Mouse (Mus musculus) stomach, embryonic 14.5 days (tissue): ENCODE measurements around the gene Ralgapb. TPM values are rescaled to one million over a fixed set of nuclear protein-coding genes. Genes with fewer than 3 reads are reported as not detected.

Experiments used
- ATAC-seq: fragments of 200-750 bp; cut with Nextera tagmentation; 2 replicates; pipeline ENCODE4 v1.8.0; 2017; ENCODE audit warnings: low read depth, moderate TSS enrichment; ENCODE audit not compliant: insufficient number of reproducible peaks, insufficient read depth, low FRiP score
- H3K27ac ChIP-seq: fragments of 300-500 bp; sonication (generic); 2 replicates; pipeline ENCODE4 v1.5.1; 2014; ENCODE audit warnings: mild to moderate bottlenecking, low read length, moderate library complexity, mixed read lengths
- H3K27me3 ChIP-seq: fragments of 300-500 bp; sonication (generic); 2 replicates; pipeline ENCODE4 v1.6.1; 2014; ENCODE audit warnings: low read length, control low read depth, mixed read lengths; ENCODE audit not compliant: control insufficient read depth, insufficient read depth
- H3K36me3 ChIP-seq: fragments of 300-500 bp; sonication (generic); 2 replicates; pipeline ENCODE4 v1.6.1; 2014; ENCODE audit warnings: mild to moderate bottlenecking, control low read depth, low read length, moderate library complexity, mixed read lengths; ENCODE audit not compliant: control insufficient read depth, insufficient read depth
- H3K4me1 ChIP-seq: fragments of 300-500 bp; sonication (generic); 2 replicates; pipeline ENCODE4 v1.6.1; 2014; ENCODE audit warnings: low read length, control low read depth, mixed read lengths; ENCODE audit not compliant: control insufficient read depth, insufficient read depth
- H3K4me2 ChIP-seq: fragments of 300-500 bp; sonication (generic); replicated peaks from 2 replicates; pipeline ENCODE4 v1.6.1; 2014; ENCODE audit warnings: low read depth, low read length, control low read depth
- H3K4me3 ChIP-seq: fragments of 300-500 bp; sonication (generic); 2 replicates; pipeline ENCODE4 v1.5.1; 2014; ENCODE audit warnings: low read depth, low read length, control low read depth
- H3K9ac ChIP-seq: fragments of 300-500 bp; sonication (generic); replicated peaks from 2 replicates; pipeline ENCODE4 v1.6.1; 2014; ENCODE audit warnings: low read depth, mild to moderate bottlenecking, control low read depth, low read length, moderate library complexity, mixed read lengths
- H3K9me3 ChIP-seq: fragments of 300-500 bp; sonication (generic); 2 replicates; pipeline ENCODE4 v1.6.1; 2016; ENCODE audit warnings: low read depth, low read length, control low read depth; ENCODE audit not compliant: control insufficient read depth
- WGBS: fragments of 180-500 bp; shearing (Covaris S2); extraction: QIAGEN DNeasy Blood & Tissue Kit; methylation state at CpG from one replicate; pipeline ENCODE4 v1.1.7; 2014; 5-methylcytosine and 5-hydroxymethylcytosine counted together
- polyA plus RNA-seq: library from polyadenylated mRNA; unstranded; fragments of >200 nt; fragmentation: Nextera tagmentation; extraction: Ambion mirVana; gene quantifications from 2 replicates; pipeline ENCODE4 v1.2.1, GENCODE M21; 2014

Ralgapb gene
- polyA plus RNA-seq, 1 experiment from 2014 or later, result 26.8 TPM

DNA sequence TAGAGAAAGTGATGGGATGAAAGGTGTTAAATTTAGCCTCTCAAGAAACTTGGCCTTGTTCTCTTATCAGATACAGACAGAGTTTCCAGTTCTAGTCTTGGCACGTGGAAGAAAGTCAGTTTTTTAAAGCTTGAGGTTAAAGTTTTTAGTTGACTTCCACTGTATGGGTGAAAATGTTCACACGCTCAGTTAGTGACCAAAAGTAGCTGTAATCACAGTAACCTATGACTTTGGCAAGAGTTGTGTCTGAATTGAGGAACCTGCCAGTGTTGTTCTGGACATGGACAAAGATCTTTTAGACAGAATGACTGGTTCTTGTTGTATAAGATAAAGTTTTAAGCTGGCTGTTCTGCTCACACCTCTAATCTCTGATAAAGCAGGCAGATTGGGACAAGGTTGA is 3.6 kb downstream of the Ralgapb start:
- no peaks in the 10 kb centered on the region for H3K36me3 ChIP-seq
- 75% methylated on average over 2 of the region's 2 CpGs for WGBS

DNA sequence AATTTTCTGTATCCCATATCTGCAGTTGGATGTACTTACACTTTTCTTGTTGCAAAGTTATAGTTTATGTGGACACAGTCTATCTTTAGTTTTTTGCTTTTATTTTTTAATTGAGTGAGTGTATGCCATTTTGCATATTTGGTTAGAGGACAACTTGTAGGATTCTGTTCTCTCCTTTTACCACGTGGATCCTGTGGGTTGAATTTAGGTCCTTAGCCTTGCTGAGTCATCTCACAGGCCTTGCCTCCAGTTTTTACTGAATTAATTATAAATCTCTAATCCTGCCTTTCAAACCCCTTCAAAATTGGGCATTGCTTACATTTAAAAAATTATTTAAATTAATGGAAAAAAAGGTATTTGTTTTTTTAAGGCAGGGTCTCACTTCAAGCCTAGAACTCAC is 6.2 kb downstream of the Ralgapb start:
- H3K9me3 ChIP-seq, result no peaks in the 10 kb centered on the region
- no peak overlapping the region for H3K4me2 ChIP-seq
- no peak overlapping the region for H3K4me3 ChIP-seq
- H3K27ac ChIP-seq, result no peak overlapping the region
- no peaks in the 10 kb centered on the region for H3K27me3 ChIP-seq
- no peaks in the 10 kb centered on the region for H3K36me3 ChIP-seq
- no peak overlapping the region for H3K9ac ChIP-seq
- peaks cover 5% of the 10 kb centered on the region for H3K4me1 ChIP-seq
- no peak for ATAC-seq
- WGBS, result 62% methylated on average over 1 of the region's 1 CpGs

More for the DNA sequence above, 3.6 kb downstream of the Ralgapb start:
- H3K27ac ChIP-seq, result no peak overlapping the region
- H3K4me2 ChIP-seq, result no peak overlapping the region
- H3K9me3 ChIP-seq, result no peaks in the 10 kb centered on the region
- no peak overlapping the region for H3K4me3 ChIP-seq
- H3K4me1 ChIP-seq, result peaks cover 9% of the 10 kb centered on the region
- no peak overlapping the region for H3K9ac ChIP-seq
- ATAC-seq, result no peak
- no peaks in the 10 kb centered on the region for H3K27me3 ChIP-seq

- no peak for ATAC-seq
- 64% methylated on average over 1 of the region's 1 CpGs for whole genome bisulfite sequencing
- no peak overlapping the region for H3K4me2 ChIP-seq
- peaks cover 9% of the 10 kb centered on the region; the same call in 1 of the 2 replicates for H3K36me3 ChIP-seq
- H3K4me1 ChIP-seq, result 0 out of 2 replicates have a peak, but pooled peaks cover 1% of the 10 kb centered on the region
- no peak overlapping the region for H3K4me3 ChIP-seq
- H3K9ac ChIP-seq, result no peak overlapping the region
- no peaks in the 10 kb centered on the region for H3K9me3 ChIP-seq
- no peaks in the 10 kb centered on the region for H3K27me3 ChIP-seq
- no peak overlapping the region for H3K27ac ChIP-seq
Observed at GRCm38 (mm10) chr2:158418663-158419062, 9.0 kb downstream of the Ralgapb start.

DNA sequence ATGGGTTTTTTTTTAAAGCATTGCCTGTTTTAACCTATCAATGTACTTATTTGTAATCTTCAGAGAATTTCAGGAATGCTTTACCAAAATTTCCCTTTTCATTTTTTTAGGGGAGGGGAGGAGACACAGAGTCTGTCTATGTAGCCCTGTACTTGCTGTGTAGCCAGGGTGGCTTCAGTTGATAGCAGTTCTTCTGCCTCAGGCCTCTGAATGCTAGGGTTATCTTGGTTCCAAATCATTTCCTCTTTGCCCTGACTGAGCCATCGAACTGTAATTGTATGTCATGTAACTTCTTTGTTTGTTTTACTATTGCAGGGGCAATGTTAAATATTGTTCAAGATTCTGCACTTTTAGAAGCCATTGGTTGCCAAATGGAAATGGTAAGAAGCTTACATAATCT is 36.2 kb downstream of the Ralgapb start:
- Histone ChIP-seq H3K36me3 (peaks cover 23% of the 10 kb centered on the region), H3K9ac (no peak overlapping the region), H3K4me2 (no peak overlapping the region), H3K9me3 (no peaks in the 10 kb centered on the region), H3K27me3 (no peaks in the 10 kb centered on the region), H3K4me1 (no peaks in the 10 kb centered on the region), H3K4me3 (no peak overlapping the region), H3K27ac (no peak overlapping the region)
- WGBS, result 83% methylated on average over 1 of the region's 1 CpGs
- no peak for ATAC-seq

DNA sequence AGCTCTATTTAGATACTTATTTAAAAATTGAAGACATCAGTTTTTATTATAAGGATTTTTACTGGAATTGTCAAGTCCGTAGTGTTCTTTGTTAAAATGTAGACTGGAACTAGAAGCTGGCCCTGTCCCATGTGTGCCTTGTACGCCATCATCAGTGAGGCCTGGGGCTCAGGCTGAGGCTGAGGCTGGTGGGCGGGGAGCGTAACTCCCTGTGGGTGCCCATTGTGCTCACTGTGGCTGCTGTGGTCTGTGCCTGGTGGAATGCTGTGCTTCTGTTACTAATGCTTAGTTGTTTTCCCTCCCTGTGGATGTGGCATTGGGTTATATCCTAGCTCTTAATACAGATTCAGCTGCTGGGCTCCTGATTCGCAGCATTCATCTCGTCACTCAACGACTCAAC is 40.2 kb downstream of the Ralgapb start:
- Histone ChIP-seq H3K4me2 (no peak overlapping the region), H3K27me3 (no peaks in the 10 kb centered on the region), H3K4me1 (no peaks in the 10 kb centered on the region), H3K9ac (no peak overlapping the region), H3K9me3 (no peaks in the 10 kb centered on the region), H3K4me3 (no peak overlapping the region), H3K27ac (no peak overlapping the region), H3K36me3 (peaks cover 17% of the 10 kb centered on the region)
- WGBS, result 93% methylated on average over 7 of the region's 7 CpGs
- no peak for ATAC-seq

GRCm38 (mm10) chr2:158456451-158456850 is 46.8 kb downstream of the Ralgapb start:
- 86% methylated on average over 4 of the region's 4 CpGs for WGBS
- H3K36me3 ChIP-seq, result peaks cover 42% of the 10 kb centered on the region
- no peaks in the 10 kb centered on the region for H3K9me3 ChIP-seq
- H3K4me3 ChIP-seq, result no peak overlapping the region
- H3K4me2 ChIP-seq, result no peak overlapping the region
- no peak for ATAC-seq
- H3K27me3 ChIP-seq, result no peaks in the 10 kb centered on the region
- no peak overlapping the region for H3K27ac ChIP-seq
- no peaks in the 10 kb centered on the region for H3K4me1 ChIP-seq
- H3K9ac ChIP-seq, result no peak overlapping the region

- ATAC-seq, result no peak
- Histone ChIP-seq H3K4me2 (no peak overlapping the region), H3K27ac (no peak overlapping the region), H3K9me3 (no peaks in the 10 kb centered on the region), H3K4me3 (no peak overlapping the region), H3K27me3 (no peaks in the 10 kb centered on the region), H3K36me3 (peaks cover 47% of the 10 kb centered on the region), H3K4me1 (no peaks in the 10 kb centered on the region), H3K9ac (no peak overlapping the region)
- WGBS, result 93% methylated on average over 1 of the region's 1 CpGs
Observed at GRCm38 (mm10) chr2:158457610-158458009, 48.0 kb downstream of the Ralgapb start.

GRCm38 (mm10) chr2:158462450-158462849 is 52.8 kb downstream of the Ralgapb start:
- peaks cover 47% of the 10 kb centered on the region for H3K36me3 ChIP-seq
- no peak overlapping the region for H3K9ac ChIP-seq
- no peak for ATAC-seq
- no peaks in the 10 kb centered on the region for H3K9me3 ChIP-seq
- no peaks in the 10 kb centered on the region for H3K27me3 ChIP-seq
- H3K4me3 ChIP-seq, result no peak overlapping the region
- 73% methylated on average over 1 of the region's 1 CpGs for WGBS
- H3K4me2 ChIP-seq, result no peak overlapping the region
- H3K4me1 ChIP-seq, result no peaks in the 10 kb centered on the region
- H3K27ac ChIP-seq, result no peak overlapping the region

DNA sequence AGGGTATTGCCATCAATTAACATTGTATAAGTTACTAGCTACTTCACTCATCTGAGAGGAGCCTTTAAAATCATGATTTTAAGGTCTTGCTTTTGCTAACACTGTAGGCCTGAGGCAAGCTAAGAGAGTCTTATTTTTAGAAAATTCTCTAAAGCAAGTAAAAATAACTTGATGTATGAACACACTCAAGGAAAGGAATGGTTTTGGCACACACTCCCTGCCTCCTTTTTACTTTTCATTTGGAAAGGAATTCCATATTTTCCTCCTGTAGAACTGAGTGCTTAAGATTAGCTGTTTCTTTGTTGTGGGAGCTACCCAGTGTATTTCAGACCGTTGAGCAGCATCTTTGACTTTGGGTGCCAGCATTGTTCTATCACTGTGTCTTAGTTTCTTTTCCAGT is 64.5 kb downstream of the Ralgapb start:
- no peaks in the 10 kb centered on the region for H3K27me3 ChIP-seq
- H3K36me3 ChIP-seq, result peaks cover 28% of the 10 kb centered on the region
- 90% methylated on average over 1 of the region's 1 CpGs for WGBS
- H3K27ac ChIP-seq, result no peak overlapping the region
- ATAC-seq, result no peak
- H3K4me1 ChIP-seq, result no peaks in the 10 kb centered on the region
- H3K9me3 ChIP-seq, result no peaks in the 10 kb centered on the region
- H3K4me3 ChIP-seq, result no peak overlapping the region
- H3K4me2 ChIP-seq, result no peak overlapping the region
- no peak overlapping the region for H3K9ac ChIP-seq
